ENCODE assay signal across 8 mouse cellular contexts in the genomic region with DNA sequence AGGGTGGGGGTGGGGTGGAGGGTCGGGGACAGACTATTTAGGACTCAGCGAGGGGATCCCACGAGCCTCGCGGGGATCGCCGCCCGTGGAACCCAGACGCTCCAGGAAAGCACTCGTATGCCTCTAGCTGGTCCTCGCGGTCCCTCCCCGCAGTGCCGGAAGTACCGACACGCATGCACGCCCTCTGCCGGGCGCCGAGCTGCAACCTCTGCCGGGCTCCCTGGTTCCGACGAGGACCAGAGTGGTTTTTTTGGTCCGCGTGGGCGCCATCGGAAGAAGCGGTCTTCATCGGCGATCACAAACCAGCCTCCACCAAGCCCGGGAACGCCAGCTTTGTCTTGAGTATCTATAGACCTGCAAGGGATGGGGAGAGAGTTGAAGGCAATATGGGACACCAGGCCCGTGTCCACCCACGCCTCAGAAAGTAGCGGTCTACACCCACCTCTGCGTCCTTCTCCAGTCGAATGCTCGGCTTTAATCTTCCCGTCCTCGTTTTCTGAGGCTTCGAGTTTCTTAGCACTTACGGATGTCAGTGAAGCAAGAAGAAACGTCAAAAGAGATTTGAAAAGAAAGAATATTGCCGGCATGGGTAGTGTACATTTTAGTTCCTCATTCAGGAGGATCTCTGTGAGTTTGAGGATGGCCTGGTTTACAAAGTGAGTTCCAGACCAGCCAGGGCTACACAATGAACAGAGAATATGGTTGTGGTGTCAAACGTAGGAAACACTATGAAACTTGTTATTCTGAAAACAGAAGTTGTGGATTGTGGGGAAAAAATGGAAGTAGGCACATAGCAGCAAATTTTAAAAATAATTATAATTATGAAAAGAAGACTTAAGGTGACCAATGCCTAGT. TPM values are rescaled to one million over a fixed set of nuclear protein-coding genes. Genes with fewer than 3 reads are reported as not detected.
DNase-seq lines count a peak whose midpoint lies in the region; ATAC-seq and TF ChIP-seq lines count a peak whose summit lies in the region.

Gene Mettl5, minus strand, starts transcription at position 165 of the 855 bp plus-strand sequence.

- H3K9ac ChIP-seq in lung, embryonic 14.5 days = peak within 1 kb of the TSS; percentile 89

- H3K4me2 ChIP-seq in lung, embryonic 14.5 days = peak within 1 kb of the TSS; percentile 67

- H3K27ac ChIP-seq in lung, embryonic 14.5 days (ENCODE audit: low read depth) = peak within 1 kb of the TSS; percentile 72
- peak within 1 kb of the TSS; percentile 73 for H3K27ac ChIP-seq in olfactory bulb, adult 2 months (ENCODE audit: insufficient read depth, low read depth, low read length)

- peak within 1 kb of the TSS; percentile 65 for H3K4me3 ChIP-seq in lung, embryonic 14.5 days (ENCODE audit: low read depth, low read length)
- peak within 1 kb of the TSS; percentile 61 for H3K4me3 ChIP-seq in olfactory bulb, adult 2 months (ENCODE audit: insufficient read depth, low read depth, low read length)

- no peaks in the 10 kb centered on the region for H3K4me1 ChIP-seq in lung, embryonic 14.5 days (ENCODE audit: insufficient read depth)
- H3K4me1 ChIP-seq in olfactory bulb, adult 2 months (ENCODE audit: control insufficient read depth, insufficient read depth, low read length) = no peaks in the 10 kb centered on the region

- DNase-seq in MN1 (ENCODE audit: low spot score) = peak; percentile 91
- peak; percentile 83 for DNase-seq in cerebellum, adult 8-10 months
- DNase-seq in forelimb bud, embryonic 11.5 days (ENCODE audit: low read depth, low spot score) = peak; percentile 85
- DNase-seq in layer of hippocampus, adult 8-10 months (ENCODE audit: low spot score in 2 of 2) = peak; percentile 79 to 89
- peak; percentile 95 for DNase-seq in lung, embryonic 14.5 days
- DNase-seq in thymus, adult 18-20 months = peak; percentile 79 to 80

- peak; percentile 75 for TF ChIP-seq POLR2A in olfactory bulb, adult 2 months (IDR thresholded peaks at IDR 0.05; ENCODE audit: insufficient read depth, low read depth, low read length)

- 2% methylated on average over 45 of the region's 45 CpGs for WGBS in lung, embryonic 14.5 days
- 1% methylated on average over 45 of the region's 45 CpGs for WGBS in olfactory bulb, adult 2 months

- no peaks in the 10 kb centered on the region for H3K9me3 ChIP-seq in lung, embryonic 14.5 days (ENCODE audit: low read depth, low read length)

- TF ChIP-seq CTCF in lung, embryonic 14.5 days (IDR thresholded peaks at IDR 0.05; ENCODE audit: low read depth) = peak; percentile 79
- 0 out of 2 replicates have a peak, but pooled peaks have one; percentile 32 for TF ChIP-seq CTCF in olfactory bulb, adult 2 months (IDR thresholded peaks at IDR 0.05; ENCODE audit: insufficient read depth, low read depth, low read length)

- H3K36me3 ChIP-seq in lung, embryonic 14.5 days (ENCODE audit: insufficient read depth) = no peaks in the 10 kb centered on the region

- ATAC-seq in hematopoietic stem cell, adult 5-6 weeks (replicated peaks in 1 of 2; ENCODE audit: insufficient read depth in 1 of 2, low FRiP score in 2 of 2, low TSS enrichment in 1 of 2, low read depth in 1 of 2, poor library complexity in 2 of 2, severe bottlenecking in 2 of 2) = peak; percentile 99 to 100
- ATAC-seq in lung, embryonic 14.5 days (ENCODE audit: insufficient read depth) = peak; percentile 95

- H3K27me3 ChIP-seq in lung, embryonic 14.5 days (ENCODE audit: insufficient read depth, low read length) = no peaks in the 10 kb centered on the region

RNA-seq across cellular contexts. Expression of gene Mettl5, which starts in this region (rescaled TPM):
- 36.4 and 42.1 TPM in 2 replicates for total RNA-seq in hematopoietic stem cell, adult 5-6 weeks (2017)
- 10 to 100 TPM; 12.9 to 17.8 (median 15.4) TPM for total RNA-seq in layer of hippocampus, adult 8-10 months (2022)
- 41.5 and 45.1 TPM in 2 replicates for polyA plus RNA-seq in lung, embryonic 14.5 days (2014; fragmentation: Nextera tagmentation; extraction: Ambion mirVana)
- not detected in 2 replicates for polyA plus RNA-seq in olfactory bulb, adult 2 months (2012; ENCODE audit: insufficient read depth, insufficient read length, low replicate concordance, missing spikeins)

Comparison
In these comparisons a context has a peak if more than half of its experiments do, and no peak if none do; other contexts are left out.
1. Peak in every context shown above with its lines: DNase-seq, ATAC-seq, H3K4me3 ChIP-seq and H3K27ac ChIP-seq.